Comparison of ENCODE assay signal across 16 mouse cellular contexts in genomic region chr1:43168026-43168425, GRCm38 (mm10). TPM values are rescaled to one million over a fixed set of nuclear protein-coding genes. Genes with fewer than 3 reads are reported as not detected.
DNase-seq lines count a peak whose midpoint lies in the region; ATAC-seq lines count a peak whose summit lies in the region.
"Had no signal": no experiment of that assay in that cellular context is flagged by ENCODE, and none has a peak within 500 bp of the region (broad histone marks: within the 10 kb centered on the region; RNA-seq: fewer than 3 reads in every experiment).

No protein-coding gene starts in this region.

- WGBS in heart, embryonic 12.5 days = 36% methylated on average over 5 of the region's 5 CpGs
- WGBS in heart, embryonic 15.5 days = 37% methylated on average over 5 of the region's 5 CpGs
- WGBS in stomach, embryonic 16.5 days = 50% methylated on average over 5 of the region's 5 CpGs
- WGBS in hindbrain, embryonic 14.5 days = 49% methylated on average over 5 of the region's 5 CpGs

- H3K4me3 ChIP-seq in heart, embryonic 12.5 days = no peak overlapping the region
- H3K4me3 ChIP-seq in heart, embryonic 15.5 days = no peak overlapping the region
- H3K4me3 ChIP-seq in stomach, embryonic 16.5 days (replicated peaks; ENCODE audit: low read length) = no peak overlapping the region
- no peak overlapping the region for H3K4me3 ChIP-seq in hindbrain, embryonic 14.5 days (replicated peaks; ENCODE audit: low read length)
- H3K4me3 ChIP-seq: limb, embryonic 13.5 days; neural tube, embryonic 13.5 days had no signal

- ATAC-seq in heart, embryonic 12.5 days (ENCODE audit: insufficient number of reproducible peaks, low FRiP score) = no peak
- ATAC-seq in heart, embryonic 15.5 days (replicated peaks; ENCODE audit: insufficient number of reproducible peaks, insufficient read depth, low FRiP score, low read depth) = no peak
- no peak for ATAC-seq in stomach, embryonic 16.5 days (ENCODE audit: insufficient read depth, low FRiP score)
- ATAC-seq in hindbrain, embryonic 14.5 days (ENCODE audit: low FRiP score) = no peak
- ATAC-seq: forebrain, postnatal 0 days had no signal

- H3K4me2 ChIP-seq in heart, embryonic 12.5 days = no peak overlapping the region
- peak overlapping the region; percentile 7; the same call in 1 of the 2 replicates for H3K4me2 ChIP-seq in heart, embryonic 15.5 days
- H3K4me2 ChIP-seq in stomach, embryonic 16.5 days (ENCODE audit: low read depth, low read length) = no peak overlapping the region
- H3K4me2 ChIP-seq in hindbrain, embryonic 14.5 days (replicated peaks) = no peak overlapping the region
- H3K4me2 ChIP-seq: limb, embryonic 13.5 days; neural tube, embryonic 13.5 days had no signal

- 0 out of 2 replicates have a peak, but pooled peaks cover 4% of the 10 kb centered on the region for H3K9me3 ChIP-seq in heart, embryonic 12.5 days (replicated peaks)
- H3K9me3 ChIP-seq in heart, embryonic 15.5 days (replicated peaks) = no peaks in the 10 kb centered on the region
- H3K9me3 ChIP-seq in stomach, embryonic 16.5 days (replicated peaks; ENCODE audit: control insufficient read depth, low read length) = no peaks in the 10 kb centered on the region
- no peaks in the 10 kb centered on the region for H3K9me3 ChIP-seq in hindbrain, embryonic 14.5 days (ENCODE audit: control insufficient read depth, low read length)
- H3K9me3 ChIP-seq: neural tube, embryonic 13.5 days had no signal

- H3K27me3 ChIP-seq in heart, embryonic 12.5 days (replicated peaks) = no peaks in the 10 kb centered on the region
- no peaks in the 10 kb centered on the region for H3K27me3 ChIP-seq in heart, embryonic 15.5 days
- no peaks in the 10 kb centered on the region for H3K27me3 ChIP-seq in stomach, embryonic 16.5 days (ENCODE audit: control insufficient read depth, insufficient read depth, low read length)
- H3K27me3 ChIP-seq in hindbrain, embryonic 14.5 days (ENCODE audit: control insufficient read depth, insufficient read depth, low read length) = no peaks in the 10 kb centered on the region
- H3K27me3 ChIP-seq: neural tube, embryonic 13.5 days had no signal

- intact Hi-C loops in heart, postnatal 25 days (cut with DNase I) = no loop called here

- H3K36me3 ChIP-seq in heart, embryonic 12.5 days = peaks cover 6% of the 10 kb centered on the region; the same call in 1 of the 2 replicates
- peaks cover 9% of the 10 kb centered on the region; the same call in 1 of the 2 replicates for H3K36me3 ChIP-seq in heart, embryonic 15.5 days
- no peaks in the 10 kb centered on the region for H3K36me3 ChIP-seq in stomach, embryonic 16.5 days (ENCODE audit: control insufficient read depth, insufficient read depth, low read length)
- H3K36me3 ChIP-seq in hindbrain, embryonic 14.5 days (replicated peaks; ENCODE audit: control insufficient read depth, insufficient read depth) = no peaks in the 10 kb centered on the region
- H3K36me3 ChIP-seq: limb, embryonic 13.5 days; neural tube, embryonic 13.5 days had no signal

- 0 out of 2 replicates have a peak overlapping the region, but pooled peaks have one; percentile 11 for H3K9ac ChIP-seq in heart, embryonic 12.5 days
- H3K9ac ChIP-seq in heart, embryonic 15.5 days = no peak overlapping the region
- H3K9ac ChIP-seq in stomach, embryonic 16.5 days (ENCODE audit: low read length) = no peak overlapping the region
- no peak overlapping the region for H3K9ac ChIP-seq in hindbrain, embryonic 14.5 days
- H3K9ac ChIP-seq: forebrain, postnatal 0 days; limb, embryonic 13.5 days; neural tube, embryonic 13.5 days had no signal

- DNase-seq in heart, postnatal 25 days (ENCODE audit: low spot score) = no peak
- peak; percentile 41 to 56 for DNase-seq in kidney, postnatal 4 days
- no peak for DNase-seq in kidney, postnatal 36 days
- no peak for DNase-seq in hindbrain, embryonic 14.5 days (ENCODE audit: low spot score)
- no peak for DNase-seq in adrenal gland, postnatal 4 days (ENCODE audit: low spot score in 2 of 2)
- DNase-seq: adrenal gland, postnatal 10 days; B cell, adult 2 months; cerebellum, adult 8-10 months; forebrain, postnatal 0 days; gastrocnemius, postnatal 10 days; right cerebral cortex, postnatal 4 days had no signal

- H3K27ac ChIP-seq in heart, embryonic 12.5 days (ENCODE audit: poor library complexity, severe bottlenecking) = peak overlapping the region; percentile 64
- H3K27ac ChIP-seq in heart, embryonic 15.5 days = peak overlapping the region; percentile 46
- H3K27ac ChIP-seq in stomach, embryonic 16.5 days (ENCODE audit: low read length) = peak overlapping the region; percentile 14; the same call in 1 of the 2 replicates
- H3K27ac ChIP-seq in hindbrain, embryonic 14.5 days = no peak overlapping the region
- H3K27ac ChIP-seq: limb, embryonic 13.5 days; neural tube, embryonic 13.5 days had no signal

- peaks cover 53% of the 10 kb centered on the region for H3K4me1 ChIP-seq in heart, embryonic 12.5 days (replicated peaks)
- peaks cover 69% of the 10 kb centered on the region for H3K4me1 ChIP-seq in heart, embryonic 15.5 days (replicated peaks)
- H3K4me1 ChIP-seq in stomach, embryonic 16.5 days (ENCODE audit: control insufficient read depth, insufficient read depth, low read length) = peaks cover 18% of the 10 kb centered on the region; the same call in 1 of the 2 replicates
- H3K4me1 ChIP-seq in hindbrain, embryonic 14.5 days (replicated peaks; ENCODE audit: control insufficient read depth, insufficient read depth, low read length) = 0 out of 2 replicates have a peak, but pooled peaks cover 3% of the 10 kb centered on the region

RNA-seq across cellular contexts. Expression of gene Fhl2, which starts 28.8 kb away (rescaled TPM):
- 203 and 205 TPM in 2 replicates for polyA plus RNA-seq in heart, embryonic 12.5 days (2016; fragmentation: Nextera tagmentation; extraction: Ambion mirVana)
- total RNA-seq in heart, postnatal 25 days (2021) = 1,000 to 10,000 TPM; 2,139 to 2,275 TPM
- polyA plus RNA-seq in heart, embryonic 15.5 days (2015; fragmentation: Nextera tagmentation; extraction: Ambion mirVana) = 298 and 363 TPM in 2 replicates
- polyA plus RNA-seq in stomach, embryonic 16.5 days (2015; fragmentation: Nextera tagmentation; extraction: Ambion mirVana) = 91.2 and 98.1 TPM in 2 replicates
- polyA plus RNA-seq in hindbrain, embryonic 14.5 days (2014; fragmentation: Nextera tagmentation; extraction: Ambion mirVana) = 31.2 and 31.4 TPM in 2 replicates
- 10 to 100 TPM; 31.3 to 36.9 TPM for total RNA-seq in adrenal gland, postnatal 4 days (2021)

Comparison
In these comparisons a context has a peak if more than half of its experiments do, and no peak if none do; other contexts are left out.
1. DNase-seq: peak in kidney, postnatal 4 days (2 of 2); none in heart, postnatal 25 days (single experiment), kidney, postnatal 36 days (0 of 2), hindbrain, embryonic 14.5 days (single experiment) and adrenal gland, postnatal 4 days (0 of 2).